Mouse (Mus musculus) spleen, embryonic (tissue): ENCODE measurements around the gene Gck.

ENCODE experiments used
- CTCF ChIA-PET: fragments of 350-600 bp; sonication (Branson Sonifier 250); formaldehyde crosslinking; loops from one replicate; lab custom pipeline; 2022; lab: Charles Lee

The Gck gene

GRCm38 (mm10) chr11:5913936-5914335, 35.9 kb downstream of the Gck start:
- CTCF ChIA-PET: no interaction called here

- CTCF ChIA-PET: interaction anchor here (0.5 kb wide), 2 partner anchors 39 to 243 kb away, joined by 4 to 12 read pairs; no protein-coding TSS in a partner anchor
Measured at GRCm38 (mm10) chr11:5913256-5913655, 36.6 kb downstream of the Gck start.

- CTCF ChIA-PET: no interaction called here
Measured at GRCm38 (mm10) chr11:5912635-5913034, 37.2 kb downstream of the Gck start.

- CTCF ChIA-PET: interaction anchor here (0.5 kb wide), 2 partner anchors 29 to 94 kb away, joined by 3 to 11 read pairs; no protein-coding TSS in a partner anchor
Measured at GRCm38 (mm10) chr11:5908642-5909041, 41.2 kb downstream of the Gck start.

GRCm38 (mm10) chr11:5907096-5907495, 42.8 kb downstream of the Gck start:
- CTCF ChIA-PET: interaction anchor here (0.6 kb wide), 1 partner anchor 17 kb away, joined by 3 read pairs; no protein-coding TSS in a partner anchor

- CTCF ChIA-PET: interaction anchor here (0.5 kb wide), 1 partner anchor 79 kb away, joined by 9 read pairs; no protein-coding TSS in a partner anchor
Measured at GRCm38 (mm10) chr11:5905778-5906518, 43.9 kb downstream of the Gck start.

GRCm38 (mm10) chr11:5904871-5905270, 45.0 kb downstream of the Gck start:
- CTCF ChIA-PET: no interaction called here

GRCm38 (mm10) chr11:5904357-5904756, 45.5 kb downstream of the Gck start:
- CTCF ChIA-PET: no interaction called here

- CTCF ChIA-PET: no interaction called here
Measured at GRCm38 (mm10) chr11:5903844-5904243, 46.0 kb downstream of the Gck start.

GRCm38 (mm10) chr11:5902390-5902789, 47.5 kb downstream of the Gck start:
- CTCF ChIA-PET: no interaction called here

GRCm38 (mm10) chr11:5901950-5902349, 47.9 kb downstream of the Gck start:
- CTCF ChIA-PET: no interaction called here

GRCm38 (mm10) chr11:5901320-5901719, 48.6 kb downstream of the Gck start:
- CTCF ChIA-PET: no interaction called here

GRCm38 (mm10) chr11:5899286-5899685, 50.6 kb downstream of the Gck start:
- CTCF ChIA-PET: no interaction called here

GRCm38 (mm10) chr11:5898531-5898930, 51.4 kb downstream of the Gck start, which contains the start of gene Myl7:
Gene Myl7 (minus strand): TSS chr11:5898782.
- CTCF ChIA-PET: no interaction called here

GRCm38 (mm10) chr11:5897839-5898238, 52.0 kb downstream of the Gck start:
- CTCF ChIA-PET: no interaction called here

- CTCF ChIA-PET: no interaction called here
Measured at GRCm38 (mm10) chr11:5897230-5897629, 52.7 kb downstream of the Gck start.

- CTCF ChIA-PET: interaction anchor here (0.6 kb wide), 1 partner anchor 95 kb away, joined by 3 read pairs; no protein-coding TSS in a partner anchor
Measured at GRCm38 (mm10) chr11:5893807-5894206, 56.1 kb downstream of the Gck start.

GRCm38 (mm10) chr11:5892810-5893368, 57.0 kb downstream of the Gck start:
- CTCF ChIA-PET: no interaction called here

- CTCF ChIA-PET: interaction anchor here (0.8 kb wide), 1 partner anchor 29 kb away, joined by 3 read pairs; no protein-coding TSS in a partner anchor
Measured at GRCm38 (mm10) chr11:5892151-5892591, 57.7 kb downstream of the Gck start.

- CTCF ChIA-PET: interaction anchor here (0.7 kb wide), 1 partner anchor 1192 kb away, joined by 10 read pairs; no protein-coding TSS in a partner anchor
Measured at GRCm38 (mm10) chr11:5888563-5888962, 61.3 kb downstream of the Gck start.

- CTCF ChIA-PET: no interaction called here
Measured at GRCm38 (mm10) chr11:5887250-5887649, 62.6 kb downstream of the Gck start.

- CTCF ChIA-PET: interaction anchor here (0.6 kb wide), 1 partner anchor 20 kb away, joined by 4 read pairs; no protein-coding TSS in a partner anchor
Measured at GRCm38 (mm10) chr11:5886187-5886586, 63.7 kb downstream of the Gck start.
